Comparison of ENCODE assay signal across 16 mouse cellular contexts in the genomic region with DNA sequence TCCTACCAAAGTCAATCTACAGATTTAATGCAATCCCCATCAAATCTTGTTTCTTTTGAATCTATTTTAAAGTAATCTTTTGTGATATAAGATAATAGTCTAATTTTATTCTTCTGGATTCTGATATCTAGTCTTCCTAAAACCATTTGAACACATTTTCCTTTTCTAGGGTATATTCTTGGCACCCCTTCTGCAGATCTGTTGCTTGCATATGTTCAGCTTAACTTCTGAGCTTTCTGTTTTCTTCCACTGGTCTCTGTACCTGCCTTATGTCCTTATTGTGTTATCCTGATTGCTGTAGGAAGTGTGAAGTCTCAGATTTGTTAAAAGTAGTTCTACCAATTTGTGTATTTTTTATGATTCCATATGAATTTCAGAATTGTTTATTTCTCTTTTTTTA.
"Had no signal": no experiment of that assay in that cellular context is flagged by ENCODE, and none has a peak within 500 bp of the region (broad histone marks: within the 10 kb centered on the region; RNA-seq: fewer than 3 reads in every experiment).

No protein-coding gene starts in this region.

- H3K4me3 ChIP-seq: lung, embryonic 15.5 days; megakaryocyte, embryonic 14.5 days; midbrain, embryonic 13.5 days; midbrain, embryonic 15.5 days; neural tube, embryonic 12.5 days had no signal

- H3K27ac ChIP-seq: lung, embryonic 15.5 days; macrophage; midbrain, embryonic 13.5 days; midbrain, embryonic 15.5 days; neural tube, embryonic 12.5 days had no signal

- DNase-seq: liver, postnatal 0 days; lung, adult 2 months; lung, postnatal 14 days; lung, postnatal 36 days; right cerebral cortex, postnatal 25 days; right cerebral cortex, postnatal 4 days; spleen, adult 18-20 months; thymus, adult 2 months; thymus, postnatal 25 days; thymus, postnatal 4 days had no signal
